Mouse (Mus musculus): Measurements from ENCODE around the gene Ptpn1. TPM values are rescaled to one million over a fixed set of nuclear protein-coding genes. Genes with fewer than 3 reads are reported as not detected.
A peak's percentile ranks its signal among the peaks of the same experiment; 100 is the strongest.

Gene Ptpn1
- polyA plus RNA-seq, 1 experiment from 2014 or later: 59.5 TPM

- H3K27me3 ChIP-seq (replicated peaks): no peaks in the 10 kb centered on the region; the same call in 1 of the 2 replicates
- H3K9ac ChIP-seq: no peak overlapping the region
- H3K4me3 ChIP-seq: no peak overlapping the region
- no peaks in the 10 kb centered on the region for H3K9me3 ChIP-seq (replicated peaks)
- no peaks in the 10 kb centered on the region for H3K36me3 ChIP-seq
- no peak overlapping the region for H3K4me2 ChIP-seq
- peaks cover 43% of the 10 kb centered on the region for H3K4me1 ChIP-seq (replicated peaks)
- no peak overlapping the region for H3K27ac ChIP-seq (ENCODE audit: poor library complexity, severe bottlenecking)
- no peak for ATAC-seq (ENCODE audit: insufficient number of reproducible peaks, low FRiP score)
- WGBS: 78% methylated on average over 3 of the region's 3 CpGs
These were observed 76.3 kb downstream of the Ptpn1 start for GRCm38 (mm10) chr2:168008132-168008531.

GRCm38 (mm10) chr2:168009936-168010668 lies 78.2 kb downstream of the Ptpn1 start, which contains the start of gene Ripor3:
TSS of gene Ripor3 (minus strand) at chr2:168010618.
- H3K9me3 ChIP-seq (replicated peaks): no peaks in the 10 kb centered on the region
- H3K27ac ChIP-seq (ENCODE audit: poor library complexity, severe bottlenecking): no peak within 1 kb of the TSS
- ATAC-seq (ENCODE audit: insufficient number of reproducible peaks, low FRiP score): peak; percentile 53; the same call in 1 of the 2 replicates

GRCm38 (mm10) chr2:168010893-168011292 lies 79.0 kb downstream of the Ptpn1 start:
- Histone ChIP-seq H3K9me3 (replicated peaks) (no peaks in the 10 kb centered on the region), H3K27ac (ENCODE audit: poor library complexity, severe bottlenecking) (no peak overlapping the region), H3K4me3 (no peak overlapping the region), H3K36me3 (no peaks in the 10 kb centered on the region), H3K4me2 (no peak overlapping the region), H3K4me1 (replicated peaks) (peaks cover 37% of the 10 kb centered on the region), H3K9ac (no peak overlapping the region), H3K27me3 (replicated peaks) (no peaks in the 10 kb centered on the region; the same call in 1 of the 2 replicates)
- ATAC-seq (ENCODE audit: insufficient number of reproducible peaks, low FRiP score): no peak
- 40% methylated on average over 11 of the region's 11 CpGs for WGBS

More at GRCm38 (mm10) chr2:168009936-168010668, 78.2 kb downstream of the Ptpn1 start, which contains the start of gene Ripor3:
- no peaks in the 10 kb centered on the region for H3K36me3 ChIP-seq
- no peak within 1 kb of the TSS for H3K4me2 ChIP-seq
- peak within 1 kb of the TSS; percentile 6; the same call in 1 of the 2 replicates for H3K9ac ChIP-seq
- no peak within 1 kb of the TSS for H3K4me3 ChIP-seq
- 34% methylated on average over 9 of the region's 9 CpGs for WGBS
- H3K27me3 ChIP-seq (replicated peaks): no peaks in the 10 kb centered on the region; the same call in 1 of the 2 replicates
- peaks cover 43% of the 10 kb centered on the region for H3K4me1 ChIP-seq (replicated peaks)

- WGBS: 48% methylated on average over 5 of the region's 5 CpGs
- no peak overlapping the region for H3K9ac ChIP-seq
- no peaks in the 10 kb centered on the region for H3K27me3 ChIP-seq (replicated peaks)
- ATAC-seq (ENCODE audit: insufficient number of reproducible peaks, low FRiP score): no peak
- peaks cover 9% of the 10 kb centered on the region for H3K4me1 ChIP-seq (replicated peaks)
- H3K4me3 ChIP-seq: no peak overlapping the region
- no peaks in the 10 kb centered on the region for H3K36me3 ChIP-seq
- H3K9me3 ChIP-seq (replicated peaks): no peaks in the 10 kb centered on the region
- no peak overlapping the region for H3K4me2 ChIP-seq
- no peak overlapping the region for H3K27ac ChIP-seq (ENCODE audit: poor library complexity, severe bottlenecking)
These were observed 85.1 kb downstream of the Ptpn1 start for GRCm38 (mm10) chr2:168016951-168017391.

GRCm38 (mm10) chr2:168019201-168019715 lies 87.4 kb downstream of the Ptpn1 start:
- Histone ChIP-seq H3K4me1 (replicated peaks) (peaks cover 9% of the 10 kb centered on the region), H3K9ac (no peak overlapping the region), H3K27me3 (replicated peaks) (no peaks in the 10 kb centered on the region), H3K4me2 (no peak overlapping the region), H3K36me3 (no peaks in the 10 kb centered on the region), H3K9me3 (replicated peaks) (no peaks in the 10 kb centered on the region), H3K4me3 (no peak overlapping the region), H3K27ac (ENCODE audit: poor library complexity, severe bottlenecking) (peak overlapping the region; percentile 25; the same call in 1 of the 2 replicates)
- 63% methylated on average over 9 of the region's 9 CpGs for WGBS
- ATAC-seq (ENCODE audit: insufficient number of reproducible peaks, low FRiP score): peak; percentile 49

- H3K36me3 ChIP-seq: no peaks in the 10 kb centered on the region
- peaks cover 17% of the 10 kb centered on the region for H3K4me1 ChIP-seq (replicated peaks)
- no peak for ATAC-seq (ENCODE audit: insufficient number of reproducible peaks, low FRiP score)
- H3K27me3 ChIP-seq (replicated peaks): no peaks in the 10 kb centered on the region
- no peak overlapping the region for H3K4me2 ChIP-seq
- no peak overlapping the region for H3K4me3 ChIP-seq
- peaks cover 8% of the 10 kb centered on the region for H3K9me3 ChIP-seq (replicated peaks)
- H3K27ac ChIP-seq (ENCODE audit: poor library complexity, severe bottlenecking): no peak overlapping the region
- 70% methylated on average over 3 of the region's 3 CpGs for WGBS
- H3K9ac ChIP-seq: no peak overlapping the region
These were observed 92.0 kb downstream of the Ptpn1 start for GRCm38 (mm10) chr2:168023763-168024402.

- Histone ChIP-seq H3K4me1 (replicated peaks) (peaks cover 8% of the 10 kb centered on the region), H3K4me2 (no peak overlapping the region), H3K9me3 (replicated peaks) (peaks cover 11% of the 10 kb centered on the region), H3K4me3 (no peak overlapping the region), H3K9ac (no peak overlapping the region), H3K36me3 (no peaks in the 10 kb centered on the region), H3K27me3 (replicated peaks) (no peaks in the 10 kb centered on the region), H3K27ac (ENCODE audit: poor library complexity, severe bottlenecking) (no peak overlapping the region)
- no peak for ATAC-seq (ENCODE audit: insufficient number of reproducible peaks, low FRiP score)
- WGBS: 61% methylated on average over 12 of the region's 12 CpGs
These were observed 93.3 kb downstream of the Ptpn1 start for GRCm38 (mm10) chr2:168025174-168025573.

- 87% methylated on average over 8 of the region's 8 CpGs for WGBS
- no peak overlapping the region for H3K4me3 ChIP-seq
- H3K9me3 ChIP-seq (replicated peaks): peaks cover 11% of the 10 kb centered on the region
- H3K4me2 ChIP-seq: no peak overlapping the region
- no peaks in the 10 kb centered on the region for H3K27me3 ChIP-seq (replicated peaks)
- no peak overlapping the region for H3K9ac ChIP-seq
- no peak for ATAC-seq (ENCODE audit: insufficient number of reproducible peaks, low FRiP score)
- H3K4me1 ChIP-seq (replicated peaks): peaks cover 8% of the 10 kb centered on the region
- H3K27ac ChIP-seq (ENCODE audit: poor library complexity, severe bottlenecking): no peak overlapping the region
- H3K36me3 ChIP-seq: no peaks in the 10 kb centered on the region
These were observed 94.0 kb downstream of the Ptpn1 start for GRCm38 (mm10) chr2:168025882-168026281.

- H3K9me3 ChIP-seq (replicated peaks): peaks cover 11% of the 10 kb centered on the region
- no peaks in the 10 kb centered on the region for H3K27me3 ChIP-seq (replicated peaks)
- no peak overlapping the region for H3K27ac ChIP-seq (ENCODE audit: poor library complexity, severe bottlenecking)
These were observed 94.6 kb downstream of the Ptpn1 start for GRCm38 (mm10) chr2:168026467-168026866.

GRCm38 (mm10) chr2:168028376-168028775 lies 96.5 kb downstream of the Ptpn1 start:
- peaks cover 15% of the 10 kb centered on the region for H3K4me1 ChIP-seq (replicated peaks)
- H3K4me3 ChIP-seq: no peak overlapping the region
- H3K27ac ChIP-seq (ENCODE audit: poor library complexity, severe bottlenecking): no peak overlapping the region
- peaks cover 11% of the 10 kb centered on the region for H3K9me3 ChIP-seq (replicated peaks)
- 96% methylated on average over 3 of the region's 3 CpGs for WGBS
- H3K4me2 ChIP-seq: no peak overlapping the region
- H3K27me3 ChIP-seq (replicated peaks): no peaks in the 10 kb centered on the region
- H3K36me3 ChIP-seq: no peaks in the 10 kb centered on the region
- ATAC-seq (ENCODE audit: insufficient number of reproducible peaks, low FRiP score): no peak
- H3K9ac ChIP-seq: no peak overlapping the region

More at GRCm38 (mm10) chr2:168026467-168026866, 94.6 kb downstream of the Ptpn1 start:
- Histone ChIP-seq H3K9ac (no peak overlapping the region), H3K4me3 (no peak overlapping the region), H3K4me1 (replicated peaks) (peaks cover 8% of the 10 kb centered on the region), H3K4me2 (no peak overlapping the region), H3K36me3 (no peaks in the 10 kb centered on the region)
- WGBS: 48% methylated on average over 3 of the region's 3 CpGs
- ATAC-seq (ENCODE audit: insufficient number of reproducible peaks, low FRiP score): no peak
